Mouse (Mus musculus) forebrain, embryonic 14.5 days (tissue): Measurements from ENCODE around the gene Notch2. TPM values are rescaled to one million over a fixed set of nuclear protein-coding genes. Genes with fewer than 3 reads are reported as not detected.

ENCODE experiments used
- ATAC-seq: fragments of 200-750 bp; cut with Nextera tagmentation; 2 replicates; pipeline ENCODE4 v1.8.0; 2017; ENCODE audit warnings: mild to moderate bottlenecking, moderate library complexity
- DNase-seq: peaks from one replicate; pipeline ENCODE4 v3.0.0-alpha.2; 2015; ENCODE audit warnings: low spot score
- H3K27ac ChIP-seq: fragments of 300-500 bp; sonication (generic); 2 replicates; pipeline ENCODE4 v1.5.1; 2014; ENCODE audit warnings: low read depth, mild to moderate bottlenecking, control low read depth, low read length, moderate library complexity
- H3K27me3 ChIP-seq: fragments of 300-500 bp; sonication (generic); replicated peaks from 2 replicates; pipeline ENCODE4 v1.6.1; 2014; ENCODE audit warnings: low read length, control low read depth, mixed read lengths; ENCODE audit not compliant: control insufficient read depth, insufficient read depth
- H3K36me3 ChIP-seq: fragments of 300-500 bp; sonication (generic); 2 replicates; pipeline ENCODE4 v1.6.1; 2014; ENCODE audit warnings: low read length, control low read depth; ENCODE audit not compliant: control insufficient read depth, insufficient read depth
- H3K4me1 ChIP-seq: fragments of 300-500 bp; sonication (generic); 2 replicates; pipeline ENCODE4 v1.6.1; 2014; ENCODE audit warnings: antibody characterized with exemption, low read length, control low read depth; ENCODE audit not compliant: control insufficient read depth, insufficient read depth
- H3K4me2 ChIP-seq: fragments of 300-500 bp; sonication (generic); 2 replicates; pipeline ENCODE4 v1.6.1; 2014; ENCODE audit warnings: mild to moderate bottlenecking, control low read depth, low read length
- H3K4me3 ChIP-seq: fragments of 300-500 bp; sonication (generic); 2 replicates; pipeline ENCODE4 v1.5.1; 2014; ENCODE audit warnings: low read depth, low read length, control low read depth
- H3K9ac ChIP-seq: fragments of 300-500 bp; sonication (generic); 2 replicates; pipeline ENCODE4 v1.6.1; 2014; ENCODE audit warnings: mild to moderate bottlenecking, low read length, control low read depth, moderate library complexity
- H3K9me3 ChIP-seq: fragments of 300-500 bp; sonication (generic); replicated peaks from 2 replicates; pipeline ENCODE4 v1.6.1; 2016; ENCODE audit warnings: low read length, control low read depth, mixed read lengths; ENCODE audit not compliant: control insufficient read depth
- WGBS: fragments of 180-500 bp; shearing (Covaris S2); extraction: QIAGEN DNeasy Blood & Tissue Kit; methylation state at CpG from one replicate; pipeline ENCODE4 v1.1.7; 2014; 5-methylcytosine and 5-hydroxymethylcytosine counted together
- polyA plus RNA-seq: library from polyadenylated mRNA; unstranded; fragments of >200 nt; fragmentation: Nextera tagmentation; extraction: Ambion mirVana; gene quantifications from 2 replicates; pipeline ENCODE4 v1.2.1, GENCODE M21; 2014

Gene Notch2
- polyA plus RNA-seq, 1 experiment from 2014 or later: 13.6 TPM

GRCm38 (mm10) chr3:98142862-98143261, 129.5 kb downstream of the Notch2 start:
- Histone ChIP-seq H3K27me3 (no peaks in the 10 kb centered on the region), H3K9me3 (no peaks in the 10 kb centered on the region), H3K4me1 (no peaks in the 10 kb centered on the region), H3K36me3 (peaks cover 90% of the 10 kb centered on the region), H3K4me3 (no peak overlapping the region), H3K27ac (no peak overlapping the region), H3K9ac (no peak overlapping the region), H3K4me2 (no peak overlapping the region)
- no peak for DNase-seq
- WGBS: 95% methylated on average over 13 of the region's 13 CpGs
- ATAC-seq: no peak

GRCm38 (mm10) chr3:98145204-98145603, 131.9 kb downstream of the Notch2 start:
- H3K9me3 ChIP-seq: no peaks in the 10 kb centered on the region
- no peaks in the 10 kb centered on the region for H3K27me3 ChIP-seq
- WGBS: 90% methylated on average over 10 of the region's 10 CpGs
- no peaks in the 10 kb centered on the region for H3K4me1 ChIP-seq
- no peak overlapping the region for H3K4me2 ChIP-seq
- ATAC-seq (no peak), DNase-seq (no peak)
- H3K9ac ChIP-seq: no peak overlapping the region
- H3K36me3 ChIP-seq: peaks cover 87% of the 10 kb centered on the region
- no peak overlapping the region for H3K27ac ChIP-seq
- no peak overlapping the region for H3K4me3 ChIP-seq

GRCm38 (mm10) chr3:98146471-98147410, 133.4 kb downstream of the Notch2 start:
- DNase-seq: no peak
- Histone ChIP-seq H3K4me3 (no peak overlapping the region), H3K27ac (no peak overlapping the region), H3K36me3 (peaks cover 76% of the 10 kb centered on the region), H3K27me3 (no peaks in the 10 kb centered on the region), H3K9ac (no peak overlapping the region), H3K9me3 (no peaks in the 10 kb centered on the region), H3K4me1 (no peaks in the 10 kb centered on the region), H3K4me2 (no peak overlapping the region)
- 96% methylated on average over 29 of the region's 29 CpGs for WGBS
- ATAC-seq: no peak

GRCm38 (mm10) chr3:98147706-98148105, 134.4 kb downstream of the Notch2 start:
- Histone ChIP-seq H3K4me2 (no peak overlapping the region), H3K36me3 (peaks cover 67% of the 10 kb centered on the region), H3K9ac (no peak overlapping the region), H3K27me3 (no peaks in the 10 kb centered on the region), H3K4me1 (no peaks in the 10 kb centered on the region), H3K27ac (no peak overlapping the region), H3K9me3 (no peaks in the 10 kb centered on the region), H3K4me3 (no peak overlapping the region)
- no peak for ATAC-seq
- no peak for DNase-seq
- WGBS: 91% methylated on average over 14 of the region's 14 CpGs

- Histone ChIP-seq H3K9me3 (no peaks in the 10 kb centered on the region), H3K4me2 (no peak overlapping the region), H3K27ac (no peak overlapping the region), H3K4me3 (no peak overlapping the region), H3K27me3 (no peaks in the 10 kb centered on the region), H3K4me1 (no peaks in the 10 kb centered on the region), H3K9ac (no peak overlapping the region), H3K36me3 (peaks cover 45% of the 10 kb centered on the region)
- DNase-seq (no peak), ATAC-seq (no peak)
- WGBS: 94% methylated on average over 11 of the region's 11 CpGs
Measured at GRCm38 (mm10) chr3:98149881-98150280, 136.6 kb downstream of the Notch2 start.

- peaks cover 35% of the 10 kb centered on the region for H3K36me3 ChIP-seq
- H3K9me3 ChIP-seq: no peaks in the 10 kb centered on the region
- no peaks in the 10 kb centered on the region for H3K27me3 ChIP-seq
- H3K4me1 ChIP-seq: no peaks in the 10 kb centered on the region
- no peak overlapping the region for H3K4me2 ChIP-seq
- no peak for DNase-seq
- 91% methylated on average over 10 of the region's 10 CpGs for WGBS
- no peak overlapping the region for H3K9ac ChIP-seq
- no peak overlapping the region for H3K4me3 ChIP-seq
- ATAC-seq: no peak
- H3K27ac ChIP-seq: no peak overlapping the region
Measured at GRCm38 (mm10) chr3:98151016-98151415, 137.7 kb downstream of the Notch2 start.

GRCm38 (mm10) chr3:98153460-98153859, 140.1 kb downstream of the Notch2 start:
- ATAC-seq (no peak), DNase-seq (no peak)
- Histone ChIP-seq H3K9ac (no peak overlapping the region), H3K27me3 (no peaks in the 10 kb centered on the region), H3K4me1 (no peaks in the 10 kb centered on the region), H3K27ac (no peak overlapping the region), H3K4me2 (no peak overlapping the region), H3K9me3 (no peaks in the 10 kb centered on the region), H3K36me3 (peaks cover 13% of the 10 kb centered on the region), H3K4me3 (no peak overlapping the region)

GRCm38 (mm10) chr3:98156158-98156557, 142.8 kb downstream of the Notch2 start:
- 52% methylated on average over 4 of the region's 4 CpGs for WGBS
- H3K9ac ChIP-seq: no peak overlapping the region
- no peaks in the 10 kb centered on the region for H3K4me1 ChIP-seq
- no peak overlapping the region for H3K4me2 ChIP-seq
- H3K9me3 ChIP-seq: no peaks in the 10 kb centered on the region
- no peak overlapping the region for H3K4me3 ChIP-seq
- no peak overlapping the region for H3K27ac ChIP-seq
- no peaks in the 10 kb centered on the region for H3K36me3 ChIP-seq
- no peaks in the 10 kb centered on the region for H3K27me3 ChIP-seq
- no peak for ATAC-seq
- DNase-seq: no peak

- ATAC-seq (no peak), DNase-seq (no peak)
- Histone ChIP-seq H3K4me2 (no peak overlapping the region), H3K27me3 (no peaks in the 10 kb centered on the region), H3K27ac (no peak overlapping the region), H3K36me3 (no peaks in the 10 kb centered on the region), H3K4me3 (no peak overlapping the region), H3K9me3 (no peaks in the 10 kb centered on the region), H3K9ac (no peak overlapping the region), H3K4me1 (no peaks in the 10 kb centered on the region)
- WGBS: 69% methylated on average over 2 of the region's 2 CpGs
Measured at GRCm38 (mm10) chr3:98157073-98157472, 143.7 kb downstream of the Notch2 start.
